8 mouse cellular contexts compared by ENCODE assay signal in genomic region chr17:29762551-29762950, GRCm38 (mm10). TPM values are rescaled to one million over a fixed set of nuclear protein-coding genes. Genes with fewer than 3 reads are reported as not detected.
A peak's percentile ranks its signal among the peaks of the same experiment; 100 is the strongest.
DNase-seq lines count a peak whose midpoint lies in the region; ATAC-seq and TF ChIP-seq lines count a peak whose summit lies in the region.

No protein-coding gene starts in this region.

- peak; percentile 25 to 29 for DNase-seq in frontal cortex, postnatal 36 days (ENCODE audit: low spot score in 2 of 2)
- peak; percentile 56 for DNase-seq in midbrain, embryonic 14.5 days
- peak; percentile 18 for DNase-seq in gastrocnemius, postnatal 14 days
- peak; percentile 67 to 87 for DNase-seq in thymus, postnatal 10 days (ENCODE audit: low spot score in 2 of 2)

- intact Hi-C loops in gastrocnemius, postnatal 14 days (cut with DNase I; ENCODE audit: low total_unique reads) = no loop called here

- no peak overlapping the region for H3K27ac ChIP-seq in midbrain, embryonic 14.5 days (replicated peaks; ENCODE audit: low read depth, low read length)
- H3K27ac ChIP-seq in midbrain, embryonic 15.5 days = no peak overlapping the region
- no peak overlapping the region for H3K27ac ChIP-seq in bone marrow macrophage, adult 2 months (ENCODE audit: insufficient read depth, low read depth, low read length)

- H3K4me1 ChIP-seq in midbrain, embryonic 14.5 days (ENCODE audit: control insufficient read depth, insufficient read depth, low read length) = no peaks in the 10 kb centered on the region
- H3K4me1 ChIP-seq in midbrain, embryonic 15.5 days = no peaks in the 10 kb centered on the region; the same call in 1 of the 2 replicates
- no peaks in the 10 kb centered on the region for H3K4me1 ChIP-seq in bone marrow macrophage, adult 2 months (ENCODE audit: control insufficient read depth, insufficient read depth, low read length)

- no peak for TF ChIP-seq POLR2A in bone marrow macrophage, adult 2 months (IDR thresholded peaks at IDR 0.05; ENCODE audit: borderline replicate concordance, low read depth, low read length)

- no peaks in the 10 kb centered on the region for H3K36me3 ChIP-seq in midbrain, embryonic 14.5 days (ENCODE audit: control insufficient read depth, insufficient read depth, low read length)
- no peaks in the 10 kb centered on the region for H3K36me3 ChIP-seq in midbrain, embryonic 15.5 days (replicated peaks)

- no peak overlapping the region for H3K4me3 ChIP-seq in midbrain, embryonic 14.5 days (replicated peaks; ENCODE audit: low read depth, low read length)
- no peak overlapping the region for H3K4me3 ChIP-seq in midbrain, embryonic 15.5 days
- H3K4me3 ChIP-seq in bone marrow macrophage, adult 2 months (ENCODE audit: insufficient read depth, low read length) = no peak overlapping the region

- H3K4me2 ChIP-seq in midbrain, embryonic 14.5 days (ENCODE audit: low read length) = no peak overlapping the region
- no peak overlapping the region for H3K4me2 ChIP-seq in midbrain, embryonic 15.5 days

- TF ChIP-seq CTCF in bone marrow macrophage, adult 2 months (IDR thresholded peaks at IDR 0.05; ENCODE audit: low read depth, low read length) = peak; percentile 70

- no peaks in the 10 kb centered on the region for H3K9me3 ChIP-seq in midbrain, embryonic 14.5 days (ENCODE audit: control insufficient read depth, low read length)
- no peaks in the 10 kb centered on the region for H3K9me3 ChIP-seq in midbrain, embryonic 15.5 days

- no peaks in the 10 kb centered on the region for H3K27me3 ChIP-seq in midbrain, embryonic 14.5 days (ENCODE audit: control insufficient read depth, insufficient read depth, low read length)
- H3K27me3 ChIP-seq in midbrain, embryonic 15.5 days (replicated peaks) = no peaks in the 10 kb centered on the region

- no peak overlapping the region for H3K9ac ChIP-seq in midbrain, embryonic 14.5 days (replicated peaks; ENCODE audit: low read length)
- no peak overlapping the region for H3K9ac ChIP-seq in midbrain, embryonic 15.5 days

- ATAC-seq in frontal cortex, adult (ENCODE audit: low TSS enrichment) = no peak
- no peak for ATAC-seq in midbrain, embryonic 14.5 days (ENCODE audit: low FRiP score, low TSS enrichment)
- ATAC-seq in midbrain, embryonic 15.5 days (replicated peaks) = no peak
- ATAC-seq in megakaryocyte progenitor cell, adult 5-6 weeks (replicated peaks; ENCODE audit: poor library complexity) = peak; percentile 83

- 75% methylated on average over 8 of the region's 8 CpGs for WGBS in midbrain, embryonic 14.5 days
- WGBS in midbrain, embryonic 15.5 days = 73% methylated on average over 8 of the region's 8 CpGs

RNA-seq across cellular contexts. Expression of gene Ccdc167, which starts 45.7 kb away (rescaled TPM):
- 11.3 and 11.4 TPM in 2 replicates for polyA plus RNA-seq in midbrain, embryonic 14.5 days (2014; fragmentation: Nextera tagmentation; extraction: Ambion mirVana)
- 9.3 and 10.4 TPM in 2 replicates for polyA plus RNA-seq in midbrain, embryonic 15.5 days (2015; fragmentation: Nextera tagmentation; extraction: Ambion mirVana)
- 14.5 and 16.3 TPM in 2 replicates for polyA plus RNA-seq in bone marrow macrophage, adult 2 months (2012; ENCODE audit: insufficient read depth, insufficient read length, missing spikeins)
- total RNA-seq in gastrocnemius, postnatal 14 days (2021) = 1 to 10 TPM; 5.5 to 6.2 TPM
- total RNA-seq in megakaryocyte progenitor cell, adult 5-6 weeks (2015) = 19.1 and 20.1 TPM in 2 replicates
- 6.3 and 11.3 TPM in 2 replicates for total RNA-seq in megakaryocyte progenitor cell, adult 5-6 weeks (2017)

Comparison
In these comparisons a context has a peak if more than half of its experiments do, and no peak if none do; other contexts are left out.
1. DNase-seq: peak in every context shown above with its lines; median percentile 77 in thymus, postnatal 10 days; 56 in midbrain, embryonic 14.5 days; 27 in frontal cortex, postnatal 36 days; 18 in gastrocnemius, postnatal 14 days.